Mouse (Mus musculus): ENCODE measurements around the gene Gm11114.

DNA sequence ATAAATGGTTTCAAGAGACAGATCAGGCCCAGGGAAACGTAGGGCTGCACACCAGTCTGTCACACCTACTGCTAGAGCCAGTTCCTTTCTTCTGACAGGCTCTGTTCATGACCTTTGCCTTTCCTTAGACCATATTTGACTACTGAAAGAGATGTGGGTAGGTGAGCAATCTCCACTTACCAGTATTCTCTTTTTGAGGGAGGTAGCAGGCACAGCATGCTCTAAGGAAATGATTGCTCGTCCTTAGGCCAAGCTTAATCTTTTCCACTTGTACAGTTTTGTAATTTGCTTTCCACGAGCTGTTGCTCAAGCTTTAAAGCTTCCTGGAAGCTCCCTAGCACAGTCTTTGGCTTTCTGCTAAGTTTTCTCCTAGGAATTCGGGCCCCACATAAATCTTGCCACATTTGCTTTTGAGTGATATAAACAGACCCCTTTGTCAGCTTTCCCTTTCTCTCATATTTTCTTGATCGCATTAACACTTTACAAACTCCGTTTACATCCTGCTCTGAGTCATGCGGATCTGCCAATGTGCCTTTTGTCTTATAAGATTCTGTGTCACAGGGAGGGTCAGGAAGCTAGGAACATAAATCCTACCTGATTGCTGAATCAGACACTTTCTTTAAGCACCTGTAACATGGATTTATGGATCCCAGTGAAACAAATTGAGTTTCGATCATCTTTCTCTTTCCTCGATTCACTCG is 35.4 kb downstream of the Gm11114 start:
- TF ChIP-seq CTCF (IDR thresholded peaks at IDR 0.05) (no peak), POLR2A (IDR thresholded peaks at IDR 0.05; ENCODE audit: insufficient read depth, low read depth, low read length) (no peak), EP300 (IDR thresholded peaks at IDR 0.05; ENCODE audit: insufficient read depth, low read depth, low read length) (no peak)

Measured in heart, adult 2 months (tissue).